Mouse (Mus musculus) lung, embryonic 14.5 days (tissue): ENCODE data around the gene Thbd. TPM values are rescaled to one million over a fixed set of nuclear protein-coding genes. Genes with fewer than 3 reads are reported as not detected.

Experiments
- ATAC-seq: fragments of 200-750 bp; cut with Nextera tagmentation; 2 replicates; pipeline ENCODE4 v1.8.0; 2017; ENCODE audit warnings: mild to moderate bottlenecking, moderate TSS enrichment, moderate library complexity; ENCODE audit not compliant: insufficient read depth
- DNase-seq: peaks from one replicate; pipeline ENCODE4 v3.0.0-alpha.2; 2015
- H3K27ac ChIP-seq: fragments of 300-500 bp; sonication (generic); 2 replicates; pipeline ENCODE4 v1.5.1; 2014; ENCODE audit warnings: low read depth, mild to moderate bottlenecking, moderate library complexity
- H3K27me3 ChIP-seq: fragments of 300-500 bp; sonication (generic); 2 replicates; pipeline ENCODE4 v1.6.1; 2014; ENCODE audit warnings: low read length, control low read depth; ENCODE audit not compliant: insufficient read depth
- H3K36me3 ChIP-seq: fragments of 300-500 bp; sonication (generic); 2 replicates; pipeline ENCODE4 v1.6.1; 2014; ENCODE audit warnings: control low read depth; ENCODE audit not compliant: insufficient read depth
- H3K4me1 ChIP-seq: fragments of 300-500 bp; sonication (generic); 2 replicates; pipeline ENCODE4 v1.6.1; 2014; ENCODE audit warnings: antibody characterized with exemption, control low read depth; ENCODE audit not compliant: insufficient read depth
- H3K4me2 ChIP-seq: fragments of 300-500 bp; sonication (generic); 2 replicates; pipeline ENCODE4 v1.6.1; 2014; ENCODE audit warnings: mild to moderate bottlenecking
- H3K4me3 ChIP-seq: fragments of 300-500 bp; sonication (generic); 2 replicates; pipeline ENCODE4 v1.5.1; 2014; ENCODE audit warnings: low read depth, low read length
- H3K9ac ChIP-seq: fragments of 300-500 bp; sonication (generic); 2 replicates; pipeline ENCODE4 v1.6.1; 2014
- H3K9me3 ChIP-seq: fragments of 300-500 bp; sonication (generic); 2 replicates; pipeline ENCODE4 v1.6.1; 2016; ENCODE audit warnings: low read depth, low read length, control low read depth
- CTCF ChIP-seq: IDR thresholded peaks from 2 replicates; pipeline ENCODE4 v1.5.1; 2016; ENCODE audit warnings: antibody characterized with exemption, low read depth
- WGBS: fragments of 180-500 bp; shearing (Covaris S2); extraction: QIAGEN DNeasy Blood & Tissue Kit; methylation state at CpG from one replicate; pipeline ENCODE4 v1.1.7; 2014; 5-methylcytosine and 5-hydroxymethylcytosine counted together
- polyA plus RNA-seq: library from polyadenylated mRNA; unstranded; fragments of >200 nt; fragmentation: Nextera tagmentation; extraction: Ambion mirVana; gene quantifications from 2 replicates; pipeline ENCODE4 v1.2.1, GENCODE M21; 2014

The Thbd gene
- polyA plus RNA-seq, 1 experiment from 2014 or later = 115 TPM

GRCm38 (mm10) chr2:148375326-148376150 lies 32.5 kb downstream of the Thbd start:
- peak; percentile 85 for DNase-seq
- peaks cover 12% of the 10 kb centered on the region; the same call in 1 of the 2 replicates for H3K4me1 ChIP-seq
- H3K27me3 ChIP-seq = no peaks in the 10 kb centered on the region
- no peak overlapping the region for H3K4me2 ChIP-seq
- WGBS = 73% methylated on average over 10 of the region's 10 CpGs
- no peak overlapping the region for H3K27ac ChIP-seq
- peak; percentile 85 for TF ChIP-seq CTCF
- H3K9ac ChIP-seq = no peak overlapping the region
- H3K9me3 ChIP-seq = no peaks in the 10 kb centered on the region
- no peak for ATAC-seq
- H3K36me3 ChIP-seq = no peaks in the 10 kb centered on the region
- H3K4me3 ChIP-seq = no peak overlapping the region

GRCm38 (mm10) chr2:148373602-148374071 lies 34.4 kb downstream of the Thbd start:
- Histone ChIP-seq H3K27me3 (no peaks in the 10 kb centered on the region), H3K9me3 (no peaks in the 10 kb centered on the region), H3K27ac (no peak overlapping the region), H3K4me3 (no peak overlapping the region), H3K36me3 (no peaks in the 10 kb centered on the region), H3K4me2 (no peak overlapping the region), H3K9ac (no peak overlapping the region), H3K4me1 (peaks cover 12% of the 10 kb centered on the region; the same call in 1 of the 2 replicates)
- ATAC-seq (peak; percentile 84), DNase-seq (peak; percentile 90)
- peak; percentile 3; the same call in 1 of the 2 replicates for TF ChIP-seq CTCF
- 12% methylated on average over 2 of the region's 2 CpGs for WGBS

DNA sequence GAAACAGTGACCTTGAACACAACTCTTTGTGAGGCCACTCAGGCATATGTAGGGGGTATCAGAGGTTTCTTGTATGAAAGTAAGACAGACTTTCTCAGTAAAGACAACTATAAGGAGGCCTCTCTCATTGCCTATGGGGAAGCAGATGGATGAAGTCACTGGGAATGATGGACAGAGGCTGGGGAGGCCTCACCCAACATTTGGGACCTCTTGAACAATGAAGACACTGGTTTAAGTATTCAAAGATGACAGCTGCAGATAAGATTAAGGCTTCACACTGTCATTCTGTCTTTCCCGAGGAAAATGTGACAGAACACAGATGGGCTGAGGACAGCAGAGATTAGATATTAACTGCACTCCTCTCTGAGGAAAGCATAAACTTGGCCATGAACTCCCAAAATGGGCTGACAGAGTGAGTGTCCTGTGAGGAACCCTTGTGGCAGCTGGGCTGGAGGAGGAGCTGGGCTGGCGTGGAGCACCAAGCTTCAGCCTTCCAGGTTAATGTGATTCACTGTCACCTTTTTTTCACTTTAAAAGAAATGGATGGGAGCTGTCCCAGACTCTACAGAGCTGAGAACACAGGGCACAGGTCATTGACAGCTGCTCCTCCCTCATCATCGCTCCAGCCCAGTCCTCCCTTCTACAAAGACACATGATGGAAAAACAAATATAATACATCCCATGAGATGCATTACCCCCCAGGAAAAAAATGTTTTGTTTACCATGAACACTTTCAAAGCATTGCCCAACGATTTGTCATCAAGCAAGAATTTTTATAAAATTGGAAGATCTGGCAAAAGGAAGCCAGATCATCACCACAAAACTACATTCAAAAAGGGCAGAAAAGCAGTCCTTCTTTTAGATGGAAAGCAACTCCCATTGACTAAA lies 36.0 kb downstream of the Thbd start:
- DNase-seq (peak; percentile 92), ATAC-seq (peak; percentile 86)
- Histone ChIP-seq H3K4me1 (peaks cover 12% of the 10 kb centered on the region; the same call in 1 of the 2 replicates), H3K9me3 (no peaks in the 10 kb centered on the region), H3K4me2 (no peak overlapping the region), H3K27me3 (no peaks in the 10 kb centered on the region), H3K27ac (peak overlapping the region; percentile 48; the same call in 1 of the 2 replicates), H3K9ac (no peak overlapping the region), H3K36me3 (no peaks in the 10 kb centered on the region), H3K4me3 (no peak overlapping the region)
- no peak for TF ChIP-seq CTCF
- 21% methylated on average over 4 of the region's 4 CpGs for WGBS

GRCm38 (mm10) chr2:148365227-148365626 lies 42.8 kb downstream of the Thbd start:
- H3K36me3 ChIP-seq = no peaks in the 10 kb centered on the region
- H3K27ac ChIP-seq = no peak overlapping the region; the same call in 1 of the 2 replicates
- WGBS = 45% methylated on average over 1 of the region's 1 CpGs
- no peak overlapping the region for H3K4me3 ChIP-seq
- H3K4me2 ChIP-seq = no peak overlapping the region
- no peaks in the 10 kb centered on the region for H3K4me1 ChIP-seq
- ATAC-seq = 0 out of 2 replicates have a peak, but pooled peaks have one; percentile 33
- H3K27me3 ChIP-seq = no peaks in the 10 kb centered on the region
- DNase-seq = peak; percentile 46
- H3K9ac ChIP-seq = no peak overlapping the region
- H3K9me3 ChIP-seq = no peaks in the 10 kb centered on the region
- TF ChIP-seq CTCF = no peak

DNA sequence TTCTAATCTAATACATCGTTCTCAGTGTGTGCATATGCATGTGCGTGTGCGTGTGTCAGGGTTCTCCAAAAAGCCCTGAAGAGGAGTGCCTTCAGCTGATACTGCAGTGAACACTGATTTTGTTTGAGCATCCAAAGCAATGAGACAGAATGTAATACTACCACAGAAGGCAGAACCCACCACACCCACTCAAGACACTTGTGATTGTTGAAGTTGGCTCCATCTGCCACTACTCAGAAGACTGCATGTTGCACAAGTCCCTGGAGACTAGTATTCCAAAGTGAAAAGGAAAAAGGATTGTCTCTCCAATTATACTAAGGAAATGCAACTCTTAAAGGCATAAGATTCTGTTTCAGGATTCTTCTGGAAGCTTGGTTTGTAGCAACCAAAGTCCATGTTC lies 43.5 kb downstream of the Thbd start:
- H3K27me3 ChIP-seq = no peaks in the 10 kb centered on the region
- H3K27ac ChIP-seq = 0 out of 2 replicates have a peak overlapping the region, but pooled peaks have one; percentile 21
- H3K4me3 ChIP-seq = no peak overlapping the region
- no peak for TF ChIP-seq CTCF
- no peaks in the 10 kb centered on the region for H3K36me3 ChIP-seq
- ATAC-seq (no peak), DNase-seq (no peak)
- 88% methylated on average over 3 of the region's 3 CpGs for WGBS
- no peak overlapping the region for H3K4me2 ChIP-seq
- no peaks in the 10 kb centered on the region for H3K4me1 ChIP-seq
- H3K9ac ChIP-seq = no peak overlapping the region
- no peaks in the 10 kb centered on the region for H3K9me3 ChIP-seq

- H3K9me3 ChIP-seq = no peaks in the 10 kb centered on the region
- H3K4me1 ChIP-seq = no peaks in the 10 kb centered on the region
- H3K27me3 ChIP-seq = no peaks in the 10 kb centered on the region
- 93% methylated on average over 1 of the region's 1 CpGs for WGBS
- ATAC-seq = no peak
- H3K4me2 ChIP-seq = no peak overlapping the region
- H3K27ac ChIP-seq = no peak overlapping the region
- no peak overlapping the region for H3K4me3 ChIP-seq
- no peak for TF ChIP-seq CTCF
- H3K36me3 ChIP-seq = no peaks in the 10 kb centered on the region
- no peak overlapping the region for H3K9ac ChIP-seq
- DNase-seq = no peak
These were observed 50.8 kb downstream of the Thbd start for GRCm38 (mm10) chr2:148357145-148357544.

Other genes with a start within 250 kb of the Thbd start
- 4.8 and 5.9 TPM in 2 replicates for gene Sstr4, start 12.8 kb downstream of the Thbd start, polyA plus RNA-seq
- gene Cd93, start 35.4 kb upstream of the Thbd start, polyA plus RNA-seq = 33.7 and 34.4 TPM in 2 replicates